Mouse (Mus musculus) inflammation-experienced regulatory T-cells, adult 6 months (primary cell): ENCODE results near the gene Crbn. TPM values are rescaled to one million over a fixed set of nuclear protein-coding genes. Genes with fewer than 3 reads are reported as not detected.

ENCODE experiments used
- ATAC-seq: one replicate; pipeline ENCODE4 v1.8.0; 2017
- polyA plus RNA-seq, 3 experiments: library from polyadenylated mRNA; unstranded; fragments of 100-300 nt; shearing (Covaris generic); gene quantifications; one replicate each; pipeline ENCODE4 v1.2.1; 2017

The Crbn gene
- polyA plus RNA-seq: 100 to 1,000 TPM; 182 to 240 (median 202) TPM

- ATAC-seq: peak; percentile 97
Observed at GRCm38 (mm10) chr6:106799333-106800226, at the start of gene Crbn. TSS of gene Crbn (minus strand) at chr6:106800077.

GRCm38 (mm10) chr6:106840181-106840580 is 40.3 kb upstream of the Crbn start:
- no peak for ATAC-seq

- no peak for ATAC-seq
Observed at GRCm38 (mm10) chr6:106838053-106838452, 38.2 kb upstream of the Crbn start.

GRCm38 (mm10) chr6:106835316-106835715 is 35.4 kb upstream of the Crbn start:
- ATAC-seq: no peak

- no peak for ATAC-seq
Observed at GRCm38 (mm10) chr6:106822329-106822728, 22.5 kb upstream of the Crbn start.

GRCm38 (mm10) chr6:106820566-106820965 is 20.7 kb upstream of the Crbn start:
- no peak for ATAC-seq

GRCm38 (mm10) chr6:106819906-106820305 is 20.0 kb upstream of the Crbn start:
- ATAC-seq: no peak

- no peak for ATAC-seq
Observed at GRCm38 (mm10) chr6:106819246-106819645, 19.4 kb upstream of the Crbn start.

GRCm38 (mm10) chr6:106810686-106811085 is 10.8 kb upstream of the Crbn start:
- ATAC-seq: no peak

- ATAC-seq: no peak
Observed at GRCm38 (mm10) chr6:106809161-106809560, 9.3 kb upstream of the Crbn start.

GRCm38 (mm10) chr6:106804904-106805303 is 5.0 kb upstream of the Crbn start:
- ATAC-seq: no peak

GRCm38 (mm10) chr6:106800227-106800557 is 315 bp upstream of the Crbn start:
- no peak for ATAC-seq

GRCm38 (mm10) chr6:106794094-106794814 is 5.6 kb downstream of the Crbn start:
- peak; percentile 56 for ATAC-seq

GRCm38 (mm10) chr6:106793621-106794020 is 6.3 kb downstream of the Crbn start:
- ATAC-seq: peak; percentile 7

- ATAC-seq: peak; percentile 40
Observed at GRCm38 (mm10) chr6:106793088-106793487, 6.8 kb downstream of the Crbn start.

GRCm38 (mm10) chr6:106792486-106792885 is 7.4 kb downstream of the Crbn start:
- ATAC-seq: no peak

GRCm38 (mm10) chr6:106791429-106791828 is 8.4 kb downstream of the Crbn start:
- peak; percentile 51 for ATAC-seq

- ATAC-seq: peak; percentile 65
Observed at GRCm38 (mm10) chr6:106787138-106787537, 12.7 kb downstream of the Crbn start.

GRCm38 (mm10) chr6:106770046-106770445 is 29.8 kb downstream of the Crbn start:
- no peak for ATAC-seq

- ATAC-seq: peak; percentile 30
Observed at GRCm38 (mm10) chr6:106769290-106769866, 30.5 kb downstream of the Crbn start.

GRCm38 (mm10) chr6:106768640-106769289 is 31.1 kb downstream of the Crbn start, which contains the start of gene Trnt1:
TSS of gene Trnt1 (plus strand) at chr6:106769120.
- peak; percentile 99 for ATAC-seq

GRCm38 (mm10) chr6:106766774-106767173 is 33.1 kb downstream of the Crbn start:
- no peak for ATAC-seq

GRCm38 (mm10) chr6:106765892-106766291 is 34.0 kb downstream of the Crbn start:
- no peak for ATAC-seq
